Mouse (Mus musculus) CD4-positive, CD25-positive, alpha-beta regulatory T cell, adult 2 months (primary cell): ENCODE data around the gene Rhot2.
"Not testable (repeated sequence)": the region's sequence is repeated elsewhere in the genome, so short reads cannot be mapped to it uniquely, and the experiment has no call there.

ENCODE experiments used
- DNase-seq: peaks from one replicate; pipeline ENCODE4 v3.0.0-alpha.2; 2012; ENCODE audit warnings: low read depth, low spot score

The Rhot2 gene

GRCm38 (mm10) chr17:25828712-25829557, 15.7 kb downstream of the Rhot2 start, which contains the start of gene Jmjd8:
Gene Jmjd8 (plus strand): TSS chr17:25828867.
- peak; percentile 87 for DNase-seq

GRCm38 (mm10) chr17:25828223-25828594, 16.4 kb downstream of the Rhot2 start:
- no peak for DNase-seq

GRCm38 (mm10) chr17:25827546-25828222, 17.0 kb downstream of the Rhot2 start:
- DNase-seq = no peak

- no peak for DNase-seq
These were observed 17.6 kb downstream of the Rhot2 start for GRCm38 (mm10) chr17:25827011-25827410.

GRCm38 (mm10) chr17:25825984-25826570, 18.6 kb downstream of the Rhot2 start:
- no peak for DNase-seq

GRCm38 (mm10) chr17:25825311-25825710, 19.3 kb downstream of the Rhot2 start:
- DNase-seq = no peak

GRCm38 (mm10) chr17:25824362-25825142, 20.1 kb downstream of the Rhot2 start:
- no peak for DNase-seq

- DNase-seq = peak; percentile 91
These were observed 21.2 kb downstream of the Rhot2 start, which contains the start of gene Wdr24 for GRCm38 (mm10) chr17:25823452-25823851. Gene Wdr24 (plus strand): TSS chr17:25823627.

GRCm38 (mm10) chr17:25818851-25819780, 25.5 kb downstream of the Rhot2 start:
- no peak for DNase-seq

GRCm38 (mm10) chr17:25817662-25818061, 27.0 kb downstream of the Rhot2 start:
- no peak for DNase-seq

GRCm38 (mm10) chr17:25813471-25813870, 31.2 kb downstream of the Rhot2 start:
- DNase-seq = peak; percentile 84

- DNase-seq = no peak
These were observed 33.8 kb downstream of the Rhot2 start for GRCm38 (mm10) chr17:25810890-25811289.

- DNase-seq = no peak
These were observed 34.9 kb downstream of the Rhot2 start for GRCm38 (mm10) chr17:25809606-25810340.

- peak; percentile 43 for DNase-seq
These were observed 35.7 kb downstream of the Rhot2 start, which contains the start of gene Fbxl16 for GRCm38 (mm10) chr17:25808789-25809605. Gene Fbxl16 (plus strand): TSS chr17:25809085.

- no peak for DNase-seq
These were observed 36.6 kb downstream of the Rhot2 start for GRCm38 (mm10) chr17:25808028-25808427.

- DNase-seq = not testable (repeated sequence)
These were observed 37.2 kb downstream of the Rhot2 start for GRCm38 (mm10) chr17:25807452-25807851.

- no peak for DNase-seq
These were observed 38.1 kb downstream of the Rhot2 start for GRCm38 (mm10) chr17:25806507-25806906.

GRCm38 (mm10) chr17:25802825-25803517, 41.7 kb downstream of the Rhot2 start:
- DNase-seq = no peak
